Mouse (Mus musculus): ENCODE data around the gene Mettl14. TPM values are rescaled to one million over a fixed set of nuclear protein-coding genes. Genes with fewer than 3 reads are reported as not detected.

Mettl14 gene
- 6.6 and 6.7 TPM in 2 replicates for polyA plus RNA-seq (2012; rRNA removed)

DNA sequence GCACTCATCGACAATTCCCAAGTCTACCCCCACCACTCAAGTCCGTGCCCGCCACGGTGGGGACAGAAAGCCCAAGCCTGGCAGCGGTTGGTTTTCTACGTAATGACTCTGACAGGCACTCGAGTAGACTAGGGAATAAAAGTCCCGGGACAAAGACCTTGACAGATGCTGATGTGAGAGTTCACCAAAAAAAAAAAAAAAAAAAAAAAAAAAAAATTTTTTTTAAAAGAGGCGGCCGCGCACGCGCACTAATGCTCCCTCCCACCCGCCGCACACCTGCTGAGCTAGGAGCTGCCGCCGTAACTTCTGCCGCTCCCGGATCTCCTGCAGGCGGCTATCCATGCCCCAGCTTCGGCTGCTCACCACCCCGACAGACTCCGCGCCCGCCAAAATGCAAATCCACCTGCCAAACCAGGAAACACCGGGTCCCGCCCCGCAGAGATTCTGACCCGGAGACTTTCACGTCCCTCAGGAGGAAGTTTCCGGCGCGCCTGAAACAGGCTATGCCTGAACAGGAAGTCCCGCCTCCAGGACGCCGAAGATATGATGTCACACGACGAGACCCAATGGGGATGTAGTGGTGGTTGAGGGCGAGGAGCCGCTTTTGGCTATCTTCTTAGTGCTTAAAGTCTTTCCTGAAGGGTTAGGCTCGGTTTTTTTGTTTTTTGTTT, at the start of gene Mettl14:
Mettl14 (minus strand) TSS at position 623 of the 671 bp plus-strand sequence.

Other genes starting within 250 kb of the Mettl14 start
- gene Synpo2, start 150.0 kb downstream of the Mettl14 start, polyA plus RNA-seq (2012; rRNA removed) = 0.05 and 0.14 TPM in 2 replicates
- gene Sec24d, start 118.7 kb downstream of the Mettl14 start, polyA plus RNA-seq (2012; rRNA removed) = 8.3 and 9.7 TPM in 2 replicates
- 0.13 and 0.19 TPM in 2 replicates for gene Prss12, start 60.8 kb upstream of the Mettl14 start, polyA plus RNA-seq (2012; rRNA removed)

Data from liver, embryonic 14 days (tissue).